Mouse (Mus musculus) hindbrain, embryonic 11.5 days (tissue): Measurements from ENCODE around the gene Kif28. TPM values are rescaled to one million over a fixed set of nuclear protein-coding genes. Genes with fewer than 3 reads are reported as not detected.

Source experiments
- ATAC-seq: fragments of 200-750 bp; cut with Nextera tagmentation; 2 replicates; pipeline ENCODE4 v1.8.0; 2017; ENCODE audit warnings: mild to moderate bottlenecking, moderate TSS enrichment, moderate library complexity; ENCODE audit not compliant: low FRiP score
- DNase-seq: peaks from one replicate; pipeline ENCODE4 v3.0.0-alpha.2; 2015; ENCODE audit warnings: low spot score
- H3K27ac ChIP-seq: fragments of 300-500 bp; sonication (generic); 2 replicates; pipeline ENCODE4 v1.5.1; 2014; ENCODE audit warnings: mild to moderate bottlenecking, low read depth, low read length
- H3K27me3 ChIP-seq: fragments of 300-500 bp; sonication (generic); 2 replicates; pipeline ENCODE4 v1.6.1; 2014; ENCODE audit warnings: mild to moderate bottlenecking, low read length, moderate library complexity, mixed read lengths; ENCODE audit not compliant: control insufficient read depth, insufficient read depth
- H3K36me3 ChIP-seq: fragments of 300-500 bp; sonication (generic); 2 replicates; pipeline ENCODE4 v1.6.1; 2014; ENCODE audit warnings: mild to moderate bottlenecking, low read length, moderate library complexity, mixed read lengths; ENCODE audit not compliant: control insufficient read depth, insufficient read depth
- H3K4me1 ChIP-seq: fragments of 300-500 bp; sonication (generic); replicated peaks from 2 replicates; pipeline ENCODE4 v1.6.1; 2014; ENCODE audit warnings: low read length, mixed read lengths; ENCODE audit not compliant: control insufficient read depth, insufficient read depth
- H3K4me2 ChIP-seq: fragments of 300-500 bp; sonication (generic); replicated peaks from 2 replicates; pipeline ENCODE4 v1.6.1; 2014; ENCODE audit warnings: mild to moderate bottlenecking, low read depth, low read length
- H3K4me3 ChIP-seq: fragments of 300-500 bp; sonication (generic); 2 replicates; pipeline ENCODE4 v1.5.1; 2014; ENCODE audit warnings: low read depth, low read length
- H3K9ac ChIP-seq: fragments of 300-500 bp; sonication (generic); 2 replicates; pipeline ENCODE4 v1.6.1; 2014; ENCODE audit warnings: low read depth, low read length
- H3K9me3 ChIP-seq: fragments of 300-500 bp; sonication (generic); 2 replicates; pipeline ENCODE4 v1.6.1; 2016; ENCODE audit warnings: low read length; ENCODE audit not compliant: control insufficient read depth
- WGBS: fragments of 180-500 bp; shearing (Covaris S2); extraction: QIAGEN DNeasy Blood & Tissue Kit; methylation state at CpG from one replicate; pipeline ENCODE4 v1.1.7; 2014; 5-methylcytosine and 5-hydroxymethylcytosine counted together
- polyA plus RNA-seq: library from polyadenylated mRNA; unstranded; fragments of >200 nt; fragmentation: Nextera tagmentation; extraction: Ambion mirVana; gene quantifications from 2 replicates; pipeline ENCODE4 v1.2.1, GENCODE M21; 2014

Kif28 gene
- polyA plus RNA-seq, result not detected in 2 replicates

- Histone ChIP-seq H3K4me2 (no peak within 1 kb of the TSS), H3K4me3 (no peak within 1 kb of the TSS), H3K4me1 (no peaks in the 10 kb centered on the region), H3K9ac (no peak within 1 kb of the TSS), H3K9me3 (no peaks in the 10 kb centered on the region), H3K27ac (no peak within 1 kb of the TSS), H3K36me3 (peaks cover 4% of the 10 kb centered on the region; the same call in 1 of the 2 replicates), H3K27me3 (no peaks in the 10 kb centered on the region)
- 93% methylated on average over 9 of the region's 9 CpGs for WGBS
- ATAC-seq (no peak), DNase-seq (no peak)
These were observed at the start of gene Kif28 for GRCm38 (mm10) chr1:179745171-179745570. Gene Kif28, minus strand, starts transcription at chr1:179745271.

DNA sequence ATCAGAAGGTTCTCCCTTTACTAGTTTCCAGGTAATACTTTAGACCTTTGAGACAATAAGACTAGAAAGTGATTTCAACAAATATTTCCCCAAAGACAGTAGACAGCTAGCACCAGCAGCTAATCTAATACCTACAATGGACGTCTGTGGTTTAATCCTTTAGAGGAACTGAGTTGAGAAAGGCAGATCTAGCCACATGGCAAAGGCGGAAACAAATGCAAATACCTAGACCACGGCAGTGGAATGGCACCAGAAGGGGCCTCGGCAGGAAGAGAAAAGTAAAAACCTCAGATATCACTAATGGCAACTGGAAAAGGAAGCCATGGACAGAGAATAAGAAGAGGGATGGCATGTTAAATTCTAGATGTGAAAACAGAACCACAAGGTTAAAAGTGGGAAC is 42.2 kb upstream of the Kif28 start:
- Histone ChIP-seq H3K27ac (no peak overlapping the region), H3K4me3 (no peak overlapping the region), H3K36me3 (peaks cover 4% of the 10 kb centered on the region; the same call in 1 of the 2 replicates), H3K4me1 (no peaks in the 10 kb centered on the region), H3K27me3 (no peaks in the 10 kb centered on the region), H3K9me3 (no peaks in the 10 kb centered on the region), H3K9ac (no peak overlapping the region), H3K4me2 (no peak overlapping the region)
- ATAC-seq (no peak), DNase-seq (no peak)
- 88% methylated on average over 4 of the region's 4 CpGs for WGBS

DNA sequence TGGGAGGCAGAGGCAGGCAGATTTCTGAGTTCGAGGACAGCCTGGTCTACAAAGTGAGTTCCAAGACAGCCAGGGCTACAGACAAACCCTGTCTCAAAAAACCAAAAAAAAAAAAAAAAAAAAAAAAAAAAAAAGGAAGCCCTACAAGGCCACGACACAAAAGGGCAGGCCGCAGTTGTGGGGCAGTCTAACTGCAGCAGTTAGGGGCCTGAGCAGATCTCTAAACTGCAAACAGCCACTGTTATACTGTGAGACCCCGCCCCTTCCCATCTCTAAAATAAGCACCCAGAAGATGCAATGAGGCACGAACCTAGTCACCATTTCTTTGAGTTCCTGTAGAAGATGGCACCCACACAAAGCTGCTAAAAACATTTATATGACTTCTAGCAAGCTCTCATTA is 40.4 kb upstream of the Kif28 start:
- Histone ChIP-seq H3K27me3 (no peaks in the 10 kb centered on the region), H3K36me3 (peaks cover 7% of the 10 kb centered on the region; the same call in 1 of the 2 replicates), H3K9me3 (no peaks in the 10 kb centered on the region), H3K4me3 (no peak overlapping the region), H3K9ac (no peak overlapping the region), H3K27ac (no peak overlapping the region), H3K4me2 (no peak overlapping the region), H3K4me1 (no peaks in the 10 kb centered on the region)
- ATAC-seq, result no peak
- 93% methylated on average over 5 of the region's 5 CpGs for WGBS
- DNase-seq, result no peak

DNA sequence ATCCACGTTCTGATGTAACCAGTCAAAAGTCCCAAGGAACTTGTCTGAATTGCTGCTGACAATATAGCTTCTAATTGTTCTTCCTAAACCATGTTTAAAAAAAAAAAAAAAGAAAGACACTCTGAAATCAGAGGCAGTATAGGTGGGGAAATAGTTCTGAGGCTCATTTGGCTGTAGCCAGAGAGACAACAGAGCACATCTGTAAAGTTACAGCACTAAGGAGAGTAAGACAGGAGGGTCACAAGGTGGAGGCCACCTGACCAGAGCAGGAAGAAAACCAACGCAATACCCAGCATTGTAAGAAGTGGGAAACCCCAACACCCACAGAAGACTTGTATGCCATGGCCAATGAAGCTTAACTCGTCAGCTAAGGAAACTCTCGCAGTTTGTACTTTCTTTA is 39.0 kb upstream of the Kif28 start:
- Histone ChIP-seq H3K9ac (no peak overlapping the region), H3K4me1 (no peaks in the 10 kb centered on the region), H3K9me3 (no peaks in the 10 kb centered on the region), H3K27ac (no peak overlapping the region), H3K27me3 (no peaks in the 10 kb centered on the region), H3K4me3 (no peak overlapping the region), H3K4me2 (no peak overlapping the region), H3K36me3 (peaks cover 10% of the 10 kb centered on the region)
- ATAC-seq (no peak), DNase-seq (no peak)
- WGBS, result 96% methylated on average over 4 of the region's 4 CpGs

- H3K4me2 ChIP-seq, result no peak overlapping the region
- 95% methylated on average over 8 of the region's 8 CpGs for WGBS
These were observed 31.8 kb upstream of the Kif28 start for GRCm38 (mm10) chr1:179776831-179777230.

DNA sequence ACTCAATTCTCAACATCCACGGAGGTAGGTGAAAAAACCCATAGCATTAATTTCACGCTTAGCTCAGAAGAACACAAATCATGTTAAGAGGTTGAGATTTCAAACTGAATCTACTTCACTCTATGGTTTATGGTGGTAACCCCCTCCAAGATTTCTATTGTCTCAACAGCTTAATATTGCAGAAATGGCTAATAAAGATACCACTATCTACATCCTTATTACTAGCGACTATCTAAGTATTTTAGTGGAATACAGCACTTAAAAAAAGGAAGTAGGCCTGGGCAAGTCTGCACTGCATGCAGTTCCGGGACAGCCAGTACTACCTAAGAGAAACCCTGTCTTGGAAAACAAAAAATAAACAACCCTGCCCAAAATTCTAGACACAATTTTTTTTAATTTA is 15.5 kb upstream of the Kif28 start:
- H3K4me1 ChIP-seq, result no peaks in the 10 kb centered on the region
- no peaks in the 10 kb centered on the region for H3K27me3 ChIP-seq
- DNase-seq (no peak), ATAC-seq (no peak)
- H3K9ac ChIP-seq, result no peak overlapping the region
- 93% methylated on average over 4 of the region's 4 CpGs for WGBS
- H3K4me3 ChIP-seq, result no peak overlapping the region
- H3K9me3 ChIP-seq, result no peaks in the 10 kb centered on the region
- H3K4me2 ChIP-seq, result no peak overlapping the region
- H3K36me3 ChIP-seq, result peaks cover 10% of the 10 kb centered on the region; the same call in 1 of the 2 replicates
- no peak overlapping the region for H3K27ac ChIP-seq

More at GRCm38 (mm10) chr1:179776831-179777230, 31.8 kb upstream of the Kif28 start:
- peaks cover 6% of the 10 kb centered on the region; the same call in 1 of the 2 replicates for H3K36me3 ChIP-seq
- no peak overlapping the region for H3K4me3 ChIP-seq
- no peak for DNase-seq
- no peak overlapping the region for H3K27ac ChIP-seq
- H3K27me3 ChIP-seq, result no peaks in the 10 kb centered on the region
- ATAC-seq, result no peak
- no peaks in the 10 kb centered on the region for H3K9me3 ChIP-seq
- no peaks in the 10 kb centered on the region for H3K4me1 ChIP-seq
- H3K9ac ChIP-seq, result no peak overlapping the region

GRCm38 (mm10) chr1:179760086-179760485 is 15.0 kb upstream of the Kif28 start:
- no peak for DNase-seq
- WGBS, result 91% methylated on average over 5 of the region's 5 CpGs
- no peak for ATAC-seq
- Histone ChIP-seq H3K9ac (no peak overlapping the region), H3K27me3 (no peaks in the 10 kb centered on the region), H3K27ac (no peak overlapping the region), H3K9me3 (no peaks in the 10 kb centered on the region), H3K36me3 (peaks cover 10% of the 10 kb centered on the region; the same call in 1 of the 2 replicates), H3K4me1 (no peaks in the 10 kb centered on the region), H3K4me2 (no peak overlapping the region), H3K4me3 (no peak overlapping the region)

GRCm38 (mm10) chr1:179756477-179756876 is 11.4 kb upstream of the Kif28 start:
- Histone ChIP-seq H3K36me3 (peaks cover 6% of the 10 kb centered on the region), H3K27ac (no peak overlapping the region), H3K9ac (no peak overlapping the region), H3K9me3 (no peaks in the 10 kb centered on the region), H3K4me2 (no peak overlapping the region), H3K27me3 (no peaks in the 10 kb centered on the region), H3K4me1 (no peaks in the 10 kb centered on the region), H3K4me3 (no peak overlapping the region)
- ATAC-seq (no peak), DNase-seq (no peak)

DNA sequence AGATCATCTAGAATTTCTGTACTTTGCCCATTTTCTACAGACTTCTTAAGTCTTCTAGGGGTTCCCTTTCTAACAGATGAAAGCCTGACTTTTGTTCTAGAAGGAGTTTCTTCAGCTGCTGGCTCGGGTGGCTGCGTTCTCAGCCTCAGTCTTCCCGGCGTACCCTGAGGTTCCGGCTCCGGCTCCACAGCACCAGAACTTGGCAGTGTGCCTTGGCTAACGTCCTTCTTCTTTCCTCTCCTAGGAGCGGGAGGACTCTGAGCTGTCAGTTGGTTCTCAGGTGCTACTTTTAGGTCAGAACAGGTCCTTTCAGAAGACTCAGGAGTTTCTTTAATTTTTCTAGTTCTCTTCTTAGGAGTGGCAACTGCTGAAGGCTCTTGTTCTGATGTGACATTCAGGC is 7.9 kb upstream of the Kif28 start:
- H3K27me3 ChIP-seq, result no peaks in the 10 kb centered on the region
- H3K4me1 ChIP-seq, result no peaks in the 10 kb centered on the region
- WGBS, result 94% methylated on average over 8 of the region's 8 CpGs
- no peaks in the 10 kb centered on the region for H3K9me3 ChIP-seq
- DNase-seq (no peak), ATAC-seq (no peak)
- H3K27ac ChIP-seq, result no peak overlapping the region
- H3K4me2 ChIP-seq, result no peak overlapping the region
- no peak overlapping the region for H3K4me3 ChIP-seq
- H3K9ac ChIP-seq, result no peak overlapping the region
- H3K36me3 ChIP-seq, result peaks cover 9% of the 10 kb centered on the region
